ENCODE assay signal across 14 mouse cellular contexts in genomic region chr8:83423032-83423825, GRCm38 (mm10). TPM values are rescaled to one million over a fixed set of nuclear protein-coding genes. Genes with fewer than 3 reads are reported as not detected.
DNase-seq lines count a peak whose midpoint lies in the region; ATAC-seq and TF ChIP-seq lines count a peak whose summit lies in the region.
"Had no signal": no experiment of that assay in that cellular context is flagged by ENCODE, and none has a peak within 500 bp of the region (broad histone marks: within the 10 kb centered on the region; RNA-seq: fewer than 3 reads in every experiment).

No protein-coding gene starts in this region.

- intact Hi-C loops in left cerebral cortex, postnatal 36 days (cut with DNase I), result no loop called here

- H3K9ac ChIP-seq in kidney, embryonic 14.5 days (ENCODE audit: low read depth, low read length), result no peak overlapping the region
- no peak overlapping the region for H3K9ac ChIP-seq in kidney, embryonic 15.5 days
- H3K9ac ChIP-seq in forebrain, embryonic 13.5 days, result no peak overlapping the region
- H3K9ac ChIP-seq: forebrain, embryonic 15.5 days had no signal

- no peak overlapping the region for H3K4me3 ChIP-seq in kidney, adult 2 months (ENCODE audit: insufficient read depth, low read depth, low read length)
- H3K4me3 ChIP-seq in kidney, embryonic 14.5 days (ENCODE audit: low read length), result no peak overlapping the region
- no peak overlapping the region for H3K4me3 ChIP-seq in bone marrow, adult 2 months (replicated peaks; ENCODE audit: control insufficient read depth, low read depth, low read length)
- H3K4me3 ChIP-seq in kidney, embryonic 15.5 days (replicated peaks), result no peak overlapping the region
- H3K4me3 ChIP-seq in forebrain, embryonic 10.5 days, result no peak overlapping the region
- no peak overlapping the region for H3K4me3 ChIP-seq in forebrain, embryonic 13.5 days
- H3K4me3 ChIP-seq: forebrain, embryonic 15.5 days had no signal

- H3K9me3 ChIP-seq in kidney, embryonic 14.5 days (ENCODE audit: control insufficient read depth, low read length), result no peaks in the 10 kb centered on the region
- no peaks in the 10 kb centered on the region for H3K9me3 ChIP-seq in kidney, embryonic 15.5 days (replicated peaks)
- H3K9me3 ChIP-seq in forebrain, embryonic 10.5 days, result no peaks in the 10 kb centered on the region
- no peaks in the 10 kb centered on the region for H3K9me3 ChIP-seq in forebrain, embryonic 13.5 days (replicated peaks)
- H3K9me3 ChIP-seq: forebrain, embryonic 15.5 days had no signal

- WGBS in kidney, adult 2 months, result 57% methylated on average over 13 of the region's 13 CpGs
- 69% methylated on average over 13 of the region's 13 CpGs for WGBS in kidney, embryonic 14.5 days
- WGBS in bone marrow, adult 2 months, result 56% methylated on average over 13 of the region's 13 CpGs
- WGBS in kidney, embryonic 15.5 days, result 67% methylated on average over 13 of the region's 13 CpGs
- 87% methylated on average over 13 of the region's 13 CpGs for WGBS in forebrain, embryonic 10.5 days
- WGBS in forebrain, embryonic 13.5 days, result 83% methylated on average over 13 of the region's 13 CpGs

- ATAC-seq in kidney, embryonic 14.5 days (ENCODE audit: low FRiP score, low TSS enrichment), result no peak
- 0 out of 2 replicates have a peak, but pooled peaks have one; percentile 49 for ATAC-seq in kidney, embryonic 15.5 days (replicated peaks; ENCODE audit: low FRiP score)
- ATAC-seq in forebrain, embryonic 13.5 days, result no peak
- ATAC-seq: forebrain, embryonic 15.5 days had no signal

- H3K27ac ChIP-seq in kidney, adult 2 months (ENCODE audit: insufficient read depth, low read depth, low read length), result no peak overlapping the region
- H3K27ac ChIP-seq in kidney, embryonic 14.5 days (ENCODE audit: low read depth, low read length), result no peak overlapping the region
- peak overlapping the region; percentile 79 for H3K27ac ChIP-seq in bone marrow, adult 2 months (ENCODE audit: control insufficient read depth, insufficient read depth, low read depth, low read length, poor library complexity)
- no peak overlapping the region for H3K27ac ChIP-seq in kidney, embryonic 15.5 days
- no peak overlapping the region for H3K27ac ChIP-seq in forebrain, embryonic 10.5 days
- H3K27ac ChIP-seq in forebrain, embryonic 13.5 days, result no peak overlapping the region
- H3K27ac ChIP-seq: forebrain, embryonic 15.5 days had no signal

- peak; percentile 78 for DNase-seq in kidney, adult 2 months
- DNase-seq in lung, postnatal 36 days, result peak; percentile 10
- no peak for DNase-seq in left cerebral cortex, postnatal 36 days (ENCODE audit: low spot score in 2 of 2)
- DNase-seq in forebrain, embryonic 10.5 days (ENCODE audit: extremely low spot score, low spot score), result no peak
- DNase-seq: embryo, embryonic 11 days; midbrain, embryonic 14.5 days had no signal

- no peaks in the 10 kb centered on the region for H3K36me3 ChIP-seq in kidney, adult 2 months (ENCODE audit: control insufficient read depth, insufficient read depth, low read length)
- no peaks in the 10 kb centered on the region for H3K36me3 ChIP-seq in kidney, embryonic 14.5 days (ENCODE audit: control insufficient read depth, insufficient read depth, low read length)
- no peaks in the 10 kb centered on the region for H3K36me3 ChIP-seq in kidney, embryonic 15.5 days
- no peaks in the 10 kb centered on the region for H3K36me3 ChIP-seq in forebrain, embryonic 10.5 days (replicated peaks)
- 0 out of 2 replicates have a peak, but pooled peaks cover 3% of the 10 kb centered on the region for H3K36me3 ChIP-seq in forebrain, embryonic 13.5 days (ENCODE audit: poor library complexity, severe bottlenecking)
- H3K36me3 ChIP-seq: forebrain, embryonic 15.5 days had no signal

- TF ChIP-seq POLR2A in kidney, adult 2 months (IDR thresholded peaks at IDR 0.05; ENCODE audit: low read depth, low read length), result no peak
- no peak for TF ChIP-seq POLR2A in bone marrow, adult 2 months (IDR thresholded peaks at IDR 0.05; ENCODE audit: borderline replicate concordance, control insufficient read depth, low read depth, low read length)

- H3K27me3 ChIP-seq in kidney, adult 2 months (replicated peaks; ENCODE audit: control insufficient read depth, insufficient read depth, low read length), result no peaks in the 10 kb centered on the region
- no peaks in the 10 kb centered on the region for H3K27me3 ChIP-seq in kidney, embryonic 14.5 days (ENCODE audit: control insufficient read depth, insufficient read depth, low read length)
- no peaks in the 10 kb centered on the region for H3K27me3 ChIP-seq in kidney, embryonic 15.5 days
- H3K27me3 ChIP-seq in forebrain, embryonic 10.5 days (ENCODE audit: poor library complexity, severe bottlenecking), result no peaks in the 10 kb centered on the region
- H3K27me3 ChIP-seq in forebrain, embryonic 13.5 days, result no peaks in the 10 kb centered on the region
- H3K27me3 ChIP-seq: forebrain, embryonic 15.5 days had no signal

- no peaks in the 10 kb centered on the region for H3K4me1 ChIP-seq in kidney, adult 2 months (ENCODE audit: control insufficient read depth, insufficient read depth, low read length)
- no peaks in the 10 kb centered on the region for H3K4me1 ChIP-seq in kidney, embryonic 14.5 days (ENCODE audit: control insufficient read depth, insufficient read depth, low read length)
- peaks cover 7% of the 10 kb centered on the region for H3K4me1 ChIP-seq in bone marrow, adult 2 months (ENCODE audit: control insufficient read depth, insufficient read depth, low read length)
- no peaks in the 10 kb centered on the region; the same call in 1 of the 2 replicates for H3K4me1 ChIP-seq in kidney, embryonic 15.5 days
- H3K4me1 ChIP-seq in forebrain, embryonic 10.5 days, result peaks cover 4% of the 10 kb centered on the region; the same call in 1 of the 2 replicates
- H3K4me1 ChIP-seq in forebrain, embryonic 13.5 days, result no peaks in the 10 kb centered on the region
- H3K4me1 ChIP-seq: forebrain, embryonic 15.5 days had no signal

- TF ChIP-seq CTCF in kidney, adult 2 months (conservative IDR thresholded peaks at IDR 0.05; ENCODE audit: insufficient read depth, insufficient read length, low read depth, low read length), result no peak
- TF ChIP-seq CTCF in bone marrow, adult 2 months (IDR thresholded peaks at IDR 0.05; ENCODE audit: control insufficient read depth, insufficient read depth, low read length), result no peak

- H3K4me2 ChIP-seq in kidney, embryonic 14.5 days (replicated peaks; ENCODE audit: low read depth, low read length), result no peak overlapping the region
- no peak overlapping the region for H3K4me2 ChIP-seq in kidney, embryonic 15.5 days
- no peak overlapping the region for H3K4me2 ChIP-seq in forebrain, embryonic 13.5 days
- H3K4me2 ChIP-seq: forebrain, embryonic 15.5 days had no signal

RNA-seq across cellular contexts. Expression of gene Clgn, which starts 33.6 kb away (rescaled TPM):
- 0.03 and 0.06 TPM in 2 replicates for polyA plus RNA-seq in kidney, adult 2 months (2012; rRNA removed)
- polyA plus RNA-seq in kidney, embryonic 14.5 days (2014; fragmentation: Nextera tagmentation; extraction: Ambion mirVana), result 0.04 and 0.20 TPM in 2 replicates
- 1.1 and 2.6 TPM in 2 replicates for polyA plus RNA-seq in bone marrow, adult 2 months (2011; ENCODE audit: insufficient read depth, insufficient read length, low replicate concordance, missing spikeins)
- polyA plus RNA-seq in kidney, embryonic 15.5 days (2015; fragmentation: Nextera tagmentation; extraction: Ambion mirVana), result 0.25 and 0.26 TPM in 2 replicates
- 10 to 100 TPM in 1 of 2 experiments, 1 to 10 TPM in 1; 8.3 to 10.4 TPM for total RNA-seq in left cerebral cortex, postnatal 36 days (2021)
- polyA plus RNA-seq in forebrain, embryonic 10.5 days (2016; fragmentation: Nextera tagmentation; extraction: Ambion mirVana), result 3.7 and 4.0 TPM in 2 replicates
- polyA plus RNA-seq in forebrain, embryonic 13.5 days (2015; fragmentation: Nextera tagmentation; extraction: Ambion mirVana), result 5.4 and 6.1 TPM in 2 replicates
- total RNA-seq: hematopoietic stem cell, adult 5-6 weeks; liver, adult 2 months; neutrophil, adult 5-6 weeks had no signal
- polyA plus RNA-seq: liver, adult 2 months had no signal

RNA-seq across cellular contexts. Expression of gene Scoc, which starts 35.0 kb away (rescaled TPM):
- polyA plus RNA-seq in kidney, adult 2 months (2012; rRNA removed), result 15.9 and 24.5 TPM in 2 replicates
- polyA plus RNA-seq in kidney, embryonic 14.5 days (2014; fragmentation: Nextera tagmentation; extraction: Ambion mirVana), result 117 and 132 TPM in 2 replicates
- polyA plus RNA-seq in bone marrow, adult 2 months (2011; ENCODE audit: insufficient read depth, insufficient read length, low replicate concordance, missing spikeins), result 34.0 and 51.9 TPM in 2 replicates
- 106 and 112 TPM in 2 replicates for polyA plus RNA-seq in kidney, embryonic 15.5 days (2015; fragmentation: Nextera tagmentation; extraction: Ambion mirVana)
- 100 to 1,000 TPM; 207 to 231 TPM for total RNA-seq in left cerebral cortex, postnatal 36 days (2021)
- polyA plus RNA-seq in forebrain, embryonic 10.5 days (2016; fragmentation: Nextera tagmentation; extraction: Ambion mirVana), result 108 and 109 TPM in 2 replicates
- 198 and 200 TPM in 2 replicates for polyA plus RNA-seq in forebrain, embryonic 13.5 days (2015; fragmentation: Nextera tagmentation; extraction: Ambion mirVana)

Comparison
In these comparisons a context has a peak if more than half of its experiments do, and no peak if none do; other contexts are left out.
1. DNase-seq: peak in kidney, adult 2 months (single experiment) and lung, postnatal 36 days (single experiment); none in left cerebral cortex, postnatal 36 days (0 of 2) and forebrain, embryonic 10.5 days (single experiment).